Mouse (Mus musculus) telencephalon, adult 2 months (tissue): ENCODE data around the gene Ninl.

Experiments used
- DNase-seq: peaks from one replicate; pipeline ENCODE4 v3.0.0-alpha.2; 2011; ENCODE audit warnings: low read depth, low spot score

The Ninl gene

GRCm38 (mm10) chr2:150999021-150999420 is 40.2 kb downstream of the Ninl start:
- DNase-seq, result no peak

DNA sequence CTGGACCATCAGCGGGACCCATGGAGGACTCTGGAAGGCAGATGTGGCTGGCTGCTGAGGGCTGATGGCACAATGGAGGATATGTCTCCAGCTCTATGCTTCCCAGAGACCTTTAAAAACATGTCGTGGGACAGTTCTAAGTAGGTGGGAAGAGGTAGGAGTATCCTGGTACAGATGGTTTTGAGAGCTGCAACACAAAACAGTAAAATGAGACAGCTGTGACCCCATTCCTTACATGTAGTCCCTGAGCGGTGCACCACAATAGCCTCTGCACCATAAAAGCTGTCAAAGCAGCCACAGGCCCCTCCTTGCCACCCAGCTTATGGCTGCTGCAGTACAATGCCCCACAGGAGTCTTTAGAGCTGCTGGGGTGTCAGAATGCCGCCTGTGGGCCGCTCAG is 41.6 kb downstream of the Ninl start:
- DNase-seq, result no peak

DNA sequence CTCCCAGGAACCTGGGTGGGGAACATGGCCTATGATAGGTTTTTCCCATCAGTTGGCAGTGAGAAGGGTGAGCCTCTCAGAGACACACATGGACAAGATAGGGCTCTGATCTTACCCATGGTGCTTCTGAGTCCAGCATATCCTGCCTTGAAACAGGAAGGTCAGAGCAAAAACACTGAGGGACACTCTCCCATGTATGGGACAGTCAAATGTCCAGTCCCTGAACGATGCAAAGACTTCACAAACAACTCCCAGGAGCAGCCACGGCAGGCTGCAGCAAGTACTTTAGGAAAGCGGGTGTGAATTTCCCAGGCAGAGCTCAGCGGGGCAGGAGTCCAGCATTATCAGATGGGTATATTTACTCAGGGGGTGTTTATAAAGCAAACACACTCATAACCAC is 43.9 kb downstream of the Ninl start:
- no peak for DNase-seq

GRCm38 (mm10) chr2:150991050-150991449 is 48.1 kb downstream of the Ninl start:
- no peak for DNase-seq

DNA sequence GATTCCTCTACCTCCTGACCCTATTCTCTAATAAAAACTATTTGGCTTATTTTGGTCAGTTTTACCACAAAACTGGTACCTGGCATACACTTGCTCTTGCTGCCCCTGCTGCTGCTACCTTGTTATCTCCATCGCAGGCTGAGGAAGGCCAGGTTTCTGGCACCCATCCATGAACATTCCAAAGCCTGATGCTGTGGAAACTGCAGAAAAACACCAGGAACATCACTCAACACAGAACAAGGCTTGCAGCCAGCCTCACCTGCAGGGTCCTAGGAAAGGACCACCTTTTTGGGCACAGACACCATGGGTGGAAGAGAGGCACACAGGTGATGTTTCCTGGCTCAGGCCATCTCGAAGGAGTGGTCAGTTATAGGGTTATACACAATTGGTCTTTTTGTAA is 48.7 kb downstream of the Ninl start:
- DNase-seq, result no peak

DNA sequence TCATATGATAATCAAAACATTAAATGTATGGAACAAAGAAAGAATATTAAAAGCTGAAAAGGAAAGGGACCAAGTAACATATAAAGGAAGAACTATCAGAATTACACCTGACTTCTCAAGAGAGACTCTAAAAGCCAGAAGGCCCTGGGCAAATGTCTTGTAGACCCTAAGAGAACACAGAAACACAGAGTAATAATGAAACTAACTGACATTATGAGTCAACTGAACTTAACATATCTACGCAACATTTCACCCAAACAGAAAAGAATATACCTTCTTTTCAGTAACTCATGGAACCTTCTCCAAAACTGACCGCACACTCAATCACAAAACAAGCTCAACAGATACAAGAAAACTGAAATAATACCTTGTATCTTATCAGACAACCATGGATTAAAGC is 53.8 kb downstream of the Ninl start:
- no peak for DNase-seq

- DNase-seq, result no peak
Observed at GRCm38 (mm10) chr2:150982051-150982450, 57.1 kb downstream of the Ninl start.

DNA sequence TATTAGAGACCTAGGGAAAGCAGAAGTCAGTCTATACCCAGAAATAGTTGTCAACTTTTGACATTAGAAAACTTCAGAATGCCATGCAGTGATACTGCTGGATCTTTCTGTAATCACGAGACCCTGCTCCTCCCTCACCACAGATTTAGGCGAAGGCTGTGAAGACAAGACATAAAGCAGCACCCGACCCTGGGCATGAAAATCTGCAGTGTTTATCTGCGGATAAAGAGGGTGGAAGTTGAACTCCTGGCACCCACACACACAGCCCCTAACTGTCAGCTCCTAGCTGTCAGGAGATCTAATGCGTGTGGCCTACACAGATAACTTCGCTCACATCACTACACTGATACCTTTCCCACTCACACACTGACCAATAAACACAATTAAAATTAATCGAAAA is 57.7 kb downstream of the Ninl start:
- no peak for DNase-seq

- no peak for DNase-seq
Observed at GRCm38 (mm10) chr2:150979861-150980620, 59.1 kb downstream of the Ninl start.

GRCm38 (mm10) chr2:150978791-150979190 is 60.4 kb downstream of the Ninl start:
- no peak for DNase-seq

- DNase-seq, result no peak
Observed at GRCm38 (mm10) chr2:150977676-150978075, 61.5 kb downstream of the Ninl start.

GRCm38 (mm10) chr2:150976871-150977270 is 62.3 kb downstream of the Ninl start:
- no peak for DNase-seq

GRCm38 (mm10) chr2:150973401-150974115 is 65.6 kb downstream of the Ninl start:
- DNase-seq, result no peak

DNA sequence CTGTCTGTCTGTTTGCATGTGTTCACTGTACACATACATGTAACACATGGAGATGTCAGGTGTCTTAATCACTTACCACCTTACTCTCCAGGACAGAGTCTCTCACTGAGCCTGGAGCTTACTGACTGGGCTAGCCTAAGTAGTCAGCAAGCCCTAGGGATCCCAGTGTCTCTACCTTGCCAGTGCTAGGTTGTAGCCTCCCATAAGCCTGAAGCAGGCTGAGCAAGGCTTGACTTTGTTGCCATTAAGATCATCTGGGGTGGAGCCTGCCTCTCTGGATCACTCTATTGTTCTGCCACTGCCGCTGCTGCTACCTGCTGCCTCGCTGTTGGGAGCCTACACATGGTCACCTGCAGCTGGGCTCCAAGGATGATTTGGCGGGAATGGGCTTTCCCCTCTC is 66.5 kb downstream of the Ninl start:
- DNase-seq, result no peak

DNA sequence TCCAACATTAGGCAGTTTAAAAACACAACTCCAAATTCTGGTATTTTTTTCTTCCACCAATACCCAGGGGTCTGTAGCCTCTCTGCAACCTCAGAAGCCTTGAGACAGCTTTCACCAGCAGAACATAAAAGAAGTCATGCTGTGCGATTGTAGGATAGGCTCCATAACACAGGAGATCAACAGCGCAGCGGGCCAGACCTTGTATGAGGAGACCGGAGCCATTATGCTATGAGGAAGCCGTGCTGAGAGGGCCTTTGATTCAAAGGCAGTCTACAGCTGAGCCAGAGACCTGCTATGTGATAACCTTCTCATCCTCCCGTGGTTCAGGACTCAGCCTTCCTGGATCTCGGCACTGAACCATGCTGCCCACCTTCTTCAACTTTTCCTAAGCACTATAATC is 67.3 kb downstream of the Ninl start:
- DNase-seq, result no peak

DNA sequence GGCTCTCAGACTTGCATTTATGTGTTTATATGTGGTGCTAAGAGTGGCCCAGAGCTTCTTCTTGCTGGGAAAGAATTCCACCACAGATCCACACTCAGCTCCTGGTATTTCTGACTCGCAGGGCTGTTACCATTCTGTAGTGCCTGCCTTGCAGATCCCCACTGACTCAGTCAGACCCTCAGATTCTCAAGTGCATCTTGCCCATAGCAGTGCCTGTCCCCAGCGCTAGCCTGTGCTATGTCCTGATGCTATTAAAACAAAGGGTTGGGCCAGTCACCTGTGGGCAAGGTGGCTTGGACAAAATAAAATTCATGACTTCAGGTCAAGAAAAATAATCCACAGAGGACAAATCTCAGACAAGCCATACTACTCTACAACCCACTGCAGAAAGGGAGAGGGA is 70.0 kb downstream of the Ninl start:
- DNase-seq, result no peak

DNA sequence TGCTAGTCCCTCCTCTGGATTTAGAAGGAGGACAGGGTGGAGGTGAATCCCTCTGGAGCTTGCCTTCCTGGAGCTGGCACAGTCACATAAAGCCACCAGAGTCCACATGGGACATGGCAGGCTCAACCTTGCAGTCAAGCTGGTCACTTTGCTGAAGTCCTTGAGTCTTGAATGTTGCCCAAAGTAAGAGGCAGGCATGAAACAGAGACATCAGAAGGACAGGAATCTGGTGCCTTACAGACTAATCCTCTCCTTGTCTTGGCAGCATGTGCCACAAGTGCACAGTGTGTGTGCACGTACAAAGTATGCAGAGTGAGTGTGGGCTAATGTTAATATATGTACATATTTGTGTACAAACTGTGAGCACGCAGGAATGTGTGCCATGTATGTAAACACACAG is 71.7 kb downstream of the Ninl start:
- no peak for DNase-seq

GRCm38 (mm10) chr2:150965951-150966350 is 73.2 kb downstream of the Ninl start:
- no peak for DNase-seq

- DNase-seq, result no peak
Observed at GRCm38 (mm10) chr2:150964641-150965040, 74.5 kb downstream of the Ninl start.

GRCm38 (mm10) chr2:150963246-150963645 is 75.9 kb downstream of the Ninl start:
- DNase-seq, result no peak

DNA sequence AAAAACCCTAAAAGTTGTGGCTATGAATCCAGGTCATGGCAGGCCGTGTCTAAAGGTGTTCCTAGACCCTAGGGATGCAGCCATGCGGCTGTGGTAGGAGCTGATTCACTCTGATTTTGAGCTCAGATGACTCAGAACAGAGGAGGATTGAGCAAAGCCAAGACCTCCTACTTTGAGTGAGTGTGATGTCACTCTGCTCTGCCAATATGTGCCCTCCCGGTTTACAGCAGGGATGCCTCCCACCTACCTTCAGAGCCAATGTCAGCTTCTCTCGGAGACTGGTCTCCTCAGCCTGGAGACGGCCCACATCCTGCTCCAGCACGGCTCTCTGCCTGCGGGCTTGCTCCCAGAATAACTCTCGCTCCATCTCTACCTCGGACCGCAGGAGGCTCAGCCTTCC is 79.7 kb downstream of the Ninl start:
- DNase-seq, result peak; percentile 73

GRCm38 (mm10) chr2:150955859-150956258 is 83.3 kb downstream of the Ninl start:
- no peak for DNase-seq

DNA sequence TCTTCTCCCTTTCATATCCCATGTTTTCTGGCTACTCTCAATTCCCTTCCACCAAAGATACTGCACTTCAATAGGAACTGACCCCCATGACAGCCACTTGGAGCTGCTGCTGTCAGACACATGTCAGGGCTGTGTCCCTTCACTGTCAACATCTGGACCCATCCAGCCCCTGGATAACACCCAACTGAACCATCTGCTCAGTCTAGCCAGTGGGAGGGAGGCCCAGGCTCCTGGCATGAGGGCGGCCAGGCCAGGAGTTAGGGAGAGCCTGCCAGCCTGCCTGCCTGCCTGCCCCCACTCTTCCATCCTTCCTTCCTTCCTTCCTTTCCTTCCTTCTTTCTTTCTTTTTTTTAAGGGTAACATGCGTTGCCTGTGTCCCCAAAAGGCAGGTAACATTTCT is 88.0 kb downstream of the Ninl start:
- DNase-seq, result no peak
